Mouse (Mus musculus) midbrain, embryonic 12.5 days (tissue): ENCODE results near the gene B2m. TPM values are rescaled to one million over a fixed set of nuclear protein-coding genes. Genes with fewer than 3 reads are reported as not detected.

ENCODE experiments used
- ATAC-seq: fragments of 200-750 bp; cut with Nextera tagmentation; 2 replicates; pipeline ENCODE4 v1.8.0; 2017; ENCODE audit warnings: low read depth, moderate TSS enrichment, moderate library complexity; ENCODE audit not compliant: low FRiP score
- H3K27ac ChIP-seq: fragments of 300-500 bp; sonication (generic); replicated peaks from 2 replicates; pipeline ENCODE4 v1.5.1; 2016; ENCODE audit warnings: mild to moderate bottlenecking
- H3K27me3 ChIP-seq: fragments of 300-500 bp; sonication (generic); 2 replicates; pipeline ENCODE4 v1.6.1; 2016; ENCODE audit warnings: mild to moderate bottlenecking
- H3K36me3 ChIP-seq: fragments of 300-500 bp; sonication (generic); 2 replicates; pipeline ENCODE4 v1.6.1; 2016
- H3K4me1 ChIP-seq: fragments of 300-500 bp; sonication (generic); 2 replicates; pipeline ENCODE4 v1.6.1; 2016
- H3K4me2 ChIP-seq: fragments of 300-500 bp; sonication (generic); replicated peaks from 2 replicates; pipeline ENCODE4 v1.6.1; 2016; ENCODE audit warnings: mild to moderate bottlenecking, moderate library complexity
- H3K4me3 ChIP-seq: fragments of 300-500 bp; sonication (generic); 2 replicates; pipeline ENCODE4 v1.5.1; 2016; ENCODE audit warnings: mild to moderate bottlenecking
- H3K9ac ChIP-seq: fragments of 300-500 bp; sonication (generic); replicated peaks from 2 replicates; pipeline ENCODE4 v1.6.1; 2016; ENCODE audit warnings: mild to moderate bottlenecking, moderate library complexity
- H3K9me3 ChIP-seq: fragments of 300-500 bp; sonication (generic); 2 replicates; pipeline ENCODE4 v1.6.1; 2016; ENCODE audit warnings: mild to moderate bottlenecking
- WGBS: fragments of 180-500 bp; shearing (Covaris S2); methylation state at CpG from one replicate; pipeline ENCODE4 v1.1.7; 2016; 5-methylcytosine and 5-hydroxymethylcytosine counted together
- polyA plus RNA-seq: library from polyadenylated mRNA; unstranded; fragments of >200 nt; fragmentation: Nextera tagmentation; extraction: Ambion mirVana; gene quantifications from 2 replicates; pipeline ENCODE4 v1.2.1, GENCODE M21; 2016

B2m gene
- polyA plus RNA-seq, 1 experiment from 2014 or later = 122 TPM

DNA sequence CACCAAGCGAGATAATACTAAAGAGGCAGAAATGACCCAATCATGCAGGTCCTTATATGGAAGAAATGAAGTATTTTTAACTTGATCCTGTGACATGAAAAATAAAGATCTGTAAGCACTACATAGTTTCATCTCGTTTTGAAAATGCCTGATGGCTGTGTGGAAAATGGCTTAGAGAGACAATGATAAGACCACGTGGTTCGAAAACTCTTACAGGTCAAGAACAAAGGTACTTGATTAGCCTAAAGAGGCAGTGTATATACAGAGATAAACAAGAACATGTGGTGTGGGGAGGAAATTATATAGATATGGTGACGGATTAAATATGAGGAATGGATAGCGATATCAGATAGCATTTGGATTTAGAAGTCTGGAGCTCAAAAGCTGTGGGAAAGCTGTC is 23.8 kb downstream of the B2m start:
- Histone ChIP-seq H3K36me3 (no peaks in the 10 kb centered on the region), H3K9me3 (no peaks in the 10 kb centered on the region), H3K9ac (no peak overlapping the region), H3K4me2 (no peak overlapping the region), H3K4me3 (no peak overlapping the region), H3K27ac (no peak overlapping the region), H3K27me3 (no peaks in the 10 kb centered on the region), H3K4me1 (no peaks in the 10 kb centered on the region)
- ATAC-seq = no peak
- WGBS = 89% methylated on average over 6 of the region's 6 CpGs

DNA sequence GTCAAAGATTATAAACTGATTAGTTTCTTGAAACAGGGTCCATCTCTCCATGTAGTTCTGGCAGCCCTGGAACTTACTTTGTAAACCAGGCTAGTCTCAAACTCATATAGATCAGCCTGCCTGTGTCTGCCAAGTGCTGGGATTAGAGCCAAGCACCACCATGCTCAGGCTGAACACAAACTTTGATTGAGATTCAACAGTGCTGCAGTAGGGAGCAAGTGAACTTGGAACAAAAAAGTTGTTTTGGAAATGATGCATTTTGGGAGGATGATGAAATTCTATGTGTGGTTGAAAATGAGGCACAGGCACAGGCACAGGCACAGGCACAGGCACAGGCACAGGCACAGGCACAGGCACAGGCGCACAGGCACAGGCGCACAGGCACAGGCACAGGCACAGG is 24.7 kb downstream of the B2m start:
- no peak overlapping the region for H3K27ac ChIP-seq
- no peaks in the 10 kb centered on the region for H3K9me3 ChIP-seq
- no peak overlapping the region for H3K4me3 ChIP-seq
- no peaks in the 10 kb centered on the region for H3K27me3 ChIP-seq
- 85% methylated on average over 2 of the region's 2 CpGs for WGBS
- no peak overlapping the region for H3K9ac ChIP-seq
- H3K4me1 ChIP-seq = no peaks in the 10 kb centered on the region
- no peak overlapping the region for H3K4me2 ChIP-seq
- no peak for ATAC-seq
- no peaks in the 10 kb centered on the region for H3K36me3 ChIP-seq

DNA sequence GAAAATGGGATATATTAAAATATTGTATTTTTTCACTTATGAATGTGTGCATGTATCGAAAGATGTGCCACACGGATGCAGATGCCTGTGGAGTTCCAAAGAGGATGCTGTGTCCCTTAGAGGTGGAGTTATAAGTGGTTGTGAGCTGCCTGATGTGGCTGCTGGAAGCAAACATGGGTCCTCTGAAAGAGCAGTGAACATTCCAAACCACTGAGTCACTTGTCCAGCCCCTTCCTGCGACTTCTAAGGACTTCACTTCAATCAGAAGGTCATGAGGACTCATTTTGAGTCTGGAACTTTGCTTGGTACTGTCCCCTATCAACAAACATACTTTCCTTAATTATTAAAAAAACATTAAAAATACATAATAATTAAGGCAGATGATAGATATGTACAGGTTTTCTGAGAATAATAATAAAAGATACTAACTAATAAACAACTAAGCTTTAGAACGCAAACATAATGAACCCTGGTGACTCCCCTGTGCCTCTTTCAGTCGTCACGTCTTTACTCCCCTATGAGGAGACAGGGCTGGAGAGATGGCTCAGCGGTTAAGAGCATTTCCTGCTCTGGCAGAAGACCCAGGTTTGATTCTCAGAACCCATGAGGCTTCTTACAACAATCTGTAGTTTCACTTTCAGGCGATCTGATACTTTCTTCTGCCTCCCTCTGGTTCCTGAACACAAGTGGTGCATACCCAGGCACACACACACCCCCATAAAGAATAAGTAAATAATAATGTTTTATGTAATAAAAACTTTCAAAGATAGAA is 32.8 kb downstream of the B2m start:
- H3K4me1 ChIP-seq = no peaks in the 10 kb centered on the region
- H3K36me3 ChIP-seq = no peaks in the 10 kb centered on the region
- 79% methylated on average over 8 of the region's 8 CpGs for WGBS
- no peaks in the 10 kb centered on the region for H3K9me3 ChIP-seq
- H3K4me2 ChIP-seq = no peak overlapping the region
- H3K9ac ChIP-seq = no peak overlapping the region
- ATAC-seq = no peak
- H3K4me3 ChIP-seq = no peak overlapping the region
- no peak overlapping the region for H3K27ac ChIP-seq
- H3K27me3 ChIP-seq = no peaks in the 10 kb centered on the region

DNA sequence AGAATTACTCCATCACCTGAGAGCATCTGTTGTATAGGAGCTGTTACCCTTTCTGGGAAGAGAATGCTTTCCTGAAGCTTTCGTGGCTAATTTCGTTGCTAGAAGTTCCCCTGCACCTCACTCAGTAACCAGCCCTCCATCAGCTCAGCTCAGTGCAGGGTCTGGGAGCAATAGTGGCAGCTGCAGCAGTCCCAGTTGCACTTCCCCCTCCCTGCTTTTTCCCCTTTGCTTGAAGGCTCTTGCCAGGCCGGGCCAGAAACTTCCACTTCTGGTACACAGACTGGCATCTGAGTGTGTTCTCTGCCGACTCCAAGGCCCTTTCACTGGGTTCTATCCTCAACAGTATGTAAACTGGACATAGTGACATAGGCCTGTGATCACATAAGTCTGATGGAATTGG is 37.6 kb downstream of the B2m start:
- no peak overlapping the region for H3K9ac ChIP-seq
- H3K4me1 ChIP-seq = no peaks in the 10 kb centered on the region
- WGBS = 83% methylated on average over 4 of the region's 4 CpGs
- no peak for ATAC-seq
- H3K4me3 ChIP-seq = no peak overlapping the region
- no peaks in the 10 kb centered on the region for H3K36me3 ChIP-seq
- no peak overlapping the region for H3K4me2 ChIP-seq
- no peak overlapping the region for H3K27ac ChIP-seq
- no peaks in the 10 kb centered on the region for H3K27me3 ChIP-seq
- H3K9me3 ChIP-seq = no peaks in the 10 kb centered on the region

DNA sequence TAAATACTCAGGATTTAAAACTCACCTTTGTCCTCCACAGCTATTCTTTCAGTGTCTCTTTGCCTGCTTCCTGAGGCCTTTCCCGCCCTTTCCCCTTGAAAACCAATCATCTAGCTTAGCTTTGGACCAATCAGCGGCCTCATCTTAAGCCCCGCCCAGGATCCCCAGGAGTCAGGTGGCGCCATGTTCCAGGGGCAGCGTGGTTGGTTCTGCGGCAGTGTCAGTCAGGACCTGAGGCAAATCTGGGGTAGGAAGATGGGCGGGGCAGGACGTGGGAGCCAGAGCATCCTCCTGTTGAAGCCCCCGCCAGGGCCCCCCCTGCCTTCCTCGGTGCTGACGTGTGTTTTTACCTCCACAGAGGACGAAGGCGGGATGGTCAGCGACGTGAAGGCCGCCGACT is 38.6 kb downstream of the B2m start, which contains the start of the genes Patl2 and Terb2:
Patl2 (minus strand) TSS at position 84 of the 400 bp plus-strand sequence.
Terb2 (plus strand) TSS at position 167 of the 400 bp plus-strand sequence.
- Histone ChIP-seq H3K4me2 (no peak within 1 kb of the TSS), H3K9ac (no peak within 1 kb of the TSS), H3K9me3 (no peaks in the 10 kb centered on the region), H3K4me1 (no peaks in the 10 kb centered on the region), H3K36me3 (no peaks in the 10 kb centered on the region), H3K27me3 (no peaks in the 10 kb centered on the region), H3K4me3 (no peak within 1 kb of the TSS), H3K27ac (no peak within 1 kb of the TSS)
- 84% methylated on average over 17 of the region's 17 CpGs for WGBS
- ATAC-seq = no peak

DNA sequence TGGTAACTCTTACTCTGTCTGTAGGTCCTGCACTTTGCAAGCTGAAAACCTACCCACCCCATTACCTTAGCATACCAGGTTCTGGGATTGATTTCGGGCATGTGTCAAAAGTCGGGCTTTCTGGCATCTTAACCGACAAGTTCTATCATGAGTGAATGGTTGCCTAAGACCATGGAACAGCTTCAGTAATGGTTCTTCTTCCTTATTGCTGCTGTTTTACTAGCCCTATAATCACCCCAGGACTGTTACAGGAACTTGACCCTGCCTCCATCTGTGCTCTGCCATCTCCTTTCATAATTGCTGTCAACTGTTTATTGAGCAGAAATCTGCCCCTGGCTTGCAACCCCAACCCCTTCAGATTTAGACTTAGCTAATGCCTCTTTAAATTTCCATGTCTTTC is 39.3 kb downstream of the B2m start:
- Histone ChIP-seq H3K4me2 (no peak overlapping the region), H3K9me3 (no peaks in the 10 kb centered on the region), H3K4me1 (no peaks in the 10 kb centered on the region), H3K27ac (no peak overlapping the region), H3K36me3 (no peaks in the 10 kb centered on the region), H3K4me3 (no peak overlapping the region), H3K27me3 (no peaks in the 10 kb centered on the region), H3K9ac (no peak overlapping the region)
- ATAC-seq = no peak
- WGBS = 99% methylated on average over 3 of the region's 3 CpGs

DNA sequence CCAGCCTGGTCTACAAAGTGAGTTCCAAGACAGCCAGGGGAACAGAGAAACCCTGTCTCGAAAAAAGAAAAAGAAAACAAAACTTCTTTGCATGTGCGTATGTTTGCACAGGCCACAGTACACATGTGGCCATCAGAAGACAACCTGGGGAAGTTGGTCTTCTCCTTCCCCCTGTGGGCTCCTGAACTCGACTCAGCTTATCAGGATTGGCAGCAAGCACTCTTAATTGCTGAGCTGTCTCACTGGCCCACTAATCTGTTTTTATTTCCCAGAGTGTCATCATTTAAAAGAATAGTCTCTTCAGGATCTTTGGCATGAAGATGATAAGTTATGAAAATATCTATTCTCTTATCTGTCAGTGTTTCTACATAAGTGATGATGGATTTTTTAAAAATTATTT is 44.4 kb downstream of the B2m start:
- Histone ChIP-seq H3K4me3 (no peak overlapping the region), H3K27ac (no peak overlapping the region), H3K4me2 (no peak overlapping the region), H3K9me3 (no peaks in the 10 kb centered on the region), H3K4me1 (no peaks in the 10 kb centered on the region), H3K27me3 (no peaks in the 10 kb centered on the region), H3K36me3 (no peaks in the 10 kb centered on the region), H3K9ac (no peak overlapping the region)
- 81% methylated on average over 3 of the region's 3 CpGs for WGBS
- no peak for ATAC-seq

DNA sequence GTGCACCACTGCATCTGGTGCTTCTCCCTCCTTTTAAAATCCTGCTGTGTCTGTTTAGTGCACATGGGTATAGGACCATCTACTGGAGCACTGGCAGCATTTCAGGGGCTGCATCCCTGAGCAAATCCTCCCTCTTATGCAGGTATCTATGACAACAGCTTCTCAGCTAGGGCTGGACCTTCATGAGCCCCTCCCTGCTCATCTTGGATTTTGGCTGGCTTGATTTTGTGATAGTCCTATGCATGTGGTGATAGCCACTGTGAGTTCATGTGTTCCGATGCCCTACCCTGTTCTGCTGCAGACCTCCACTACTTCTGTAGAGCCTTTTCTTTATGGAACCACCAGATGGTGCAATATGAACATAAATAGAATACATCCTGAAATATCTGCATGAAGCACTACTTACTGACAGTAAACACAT is 47.0 kb downstream of the B2m start:
- Histone ChIP-seq H3K4me3 (no peak overlapping the region), H3K9ac (no peak overlapping the region), H3K4me2 (no peak overlapping the region), H3K36me3 (no peaks in the 10 kb centered on the region), H3K27ac (no peak overlapping the region), H3K27me3 (no peaks in the 10 kb centered on the region), H3K4me1 (no peaks in the 10 kb centered on the region), H3K9me3 (no peaks in the 10 kb centered on the region)
- 61% methylated on average over 1 of the region's 1 CpGs for WGBS
- ATAC-seq = 0 out of 2 replicates have a peak, but pooled peaks have one; percentile 47

DNA sequence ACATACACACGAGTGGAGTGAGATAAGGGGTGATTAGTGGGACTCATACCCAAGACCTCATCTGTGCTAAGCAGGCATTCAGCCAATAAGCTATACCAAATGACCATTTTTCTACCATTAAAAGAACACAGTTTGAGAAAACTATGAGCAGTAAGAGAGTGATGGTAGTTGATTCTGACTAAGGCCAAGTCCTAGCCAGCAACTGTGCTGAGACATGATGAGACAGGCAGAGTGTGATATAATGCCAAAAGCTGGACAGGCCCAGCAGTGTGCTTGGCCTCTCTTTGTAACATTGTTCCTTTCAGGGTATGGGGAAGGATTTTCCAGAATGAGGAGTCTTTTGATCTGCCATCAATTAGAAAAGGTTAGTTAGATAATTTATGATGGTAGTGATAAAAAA is 54.0 kb downstream of the B2m start:
- H3K4me1 ChIP-seq = no peaks in the 10 kb centered on the region
- no peaks in the 10 kb centered on the region for H3K9me3 ChIP-seq
- 88% methylated on average over 1 of the region's 1 CpGs for WGBS
- no peak overlapping the region for H3K4me3 ChIP-seq
- H3K27ac ChIP-seq = no peak overlapping the region
- no peak overlapping the region for H3K4me2 ChIP-seq
- ATAC-seq = no peak
- no peak overlapping the region for H3K9ac ChIP-seq
- no peaks in the 10 kb centered on the region for H3K36me3 ChIP-seq
- no peaks in the 10 kb centered on the region for H3K27me3 ChIP-seq

Other genes with a start within 250 kb of the B2m start
- gene Ctdspl2, start 191.7 kb upstream of the B2m start, polyA plus RNA-seq = 53.2 and 62.8 TPM in 2 replicates
- gene Mageb3, start 191.6 kb upstream of the B2m start, polyA plus RNA-seq = 0.29 and 0.63 TPM in 2 replicates
- 12.6 and 15.0 TPM in 2 replicates for gene Eif3j1, start 119.1 kb upstream of the B2m start, polyA plus RNA-seq
- gene Spg11, start 29.3 kb upstream of the B2m start, polyA plus RNA-seq = 15.0 and 16.4 TPM in 2 replicates
- not detected in 2 replicates for gene Trim69, start 13.0 kb downstream of the B2m start, polyA plus RNA-seq
- gene Patl2, start 38.5 kb downstream of the B2m start, polyA plus RNA-seq = not detected in 2 replicates
- not detected in 2 replicates for gene Terb2, start 38.6 kb downstream of the B2m start, polyA plus RNA-seq
- gene Sord, start 87.1 kb downstream of the B2m start, polyA plus RNA-seq = 24.6 and 25.3 TPM in 2 replicates
- not detected in 2 replicates for gene Duox2, start 150.8 kb downstream of the B2m start, polyA plus RNA-seq
- not detected in 2 replicates for gene Duoxa2, start 151.2 kb downstream of the B2m start, polyA plus RNA-seq
- 0.43 and 0.64 TPM in 2 replicates for gene Duoxa1, start 166.0 kb downstream of the B2m start, polyA plus RNA-seq
- 0.12 and 0.18 TPM in 2 replicates for gene Duox1, start 168.0 kb downstream of the B2m start, polyA plus RNA-seq
- 9.2 TPM in 2 replicates for gene Shf, start 221.5 kb downstream of the B2m start, polyA plus RNA-seq